Comparison of ENCODE assay signal across 8 mouse cellular contexts in genomic region chr1:86526116-86526788, GRCm38 (mm10). TPM values are rescaled to one million over a fixed set of nuclear protein-coding genes. Genes with fewer than 3 reads are reported as not detected.
DNase-seq lines count a peak whose midpoint lies in the region; ATAC-seq and TF ChIP-seq lines count a peak whose summit lies in the region.

TSS of gene Ptma (plus strand) at chr1:86526726.

- peaks cover 33% of the 10 kb centered on the region for H3K36me3 ChIP-seq in forebrain, embryonic 10.5 days (replicated peaks)
- peaks cover 18% of the 10 kb centered on the region for H3K36me3 ChIP-seq in heart, embryonic 15.5 days
- peaks cover 22% of the 10 kb centered on the region for H3K36me3 ChIP-seq in liver, embryonic 14.5 days (replicated peaks; ENCODE audit: control insufficient read depth, insufficient read depth, low read depth)
- H3K36me3 ChIP-seq in neural tube, embryonic 11.5 days (ENCODE audit: control insufficient read depth, insufficient read depth, low read length), result peaks cover 11% of the 10 kb centered on the region
- H3K36me3 ChIP-seq in stomach, postnatal 0 days (ENCODE audit: control insufficient read depth, insufficient read depth, low read length), result peaks cover 9% of the 10 kb centered on the region; the same call in 1 of the 2 replicates

- TF ChIP-seq CTCF in liver, embryonic 14.5 days (IDR thresholded peaks at IDR 0.05; ENCODE audit: low read depth), result no peak
- no peak; the same call in none of the 2 replicates for TF ChIP-seq CTCF in stomach, postnatal 0 days (IDR thresholded peaks at IDR 0.05; ENCODE audit: low read depth)

- H3K4me2 ChIP-seq in heart, embryonic 15.5 days, result peak within 1 kb of the TSS; percentile 86
- H3K4me2 ChIP-seq in liver, embryonic 14.5 days (ENCODE audit: low read depth), result peak within 1 kb of the TSS; percentile 100
- peak within 1 kb of the TSS; percentile 91 for H3K4me2 ChIP-seq in neural tube, embryonic 11.5 days (ENCODE audit: low read depth)
- H3K4me2 ChIP-seq in stomach, postnatal 0 days (replicated peaks; ENCODE audit: low read depth), result peak within 1 kb of the TSS; percentile 88

- H3K27ac ChIP-seq in forebrain, embryonic 10.5 days, result peak within 1 kb of the TSS; percentile 100
- peak within 1 kb of the TSS; percentile 99 for H3K27ac ChIP-seq in heart, embryonic 15.5 days
- H3K27ac ChIP-seq in liver, embryonic 14.5 days, result peak within 1 kb of the TSS; percentile 97
- peak within 1 kb of the TSS; percentile 99 for H3K27ac ChIP-seq in neural tube, embryonic 11.5 days (ENCODE audit: low read depth, low read length)
- peak within 1 kb of the TSS; percentile 100 for H3K27ac ChIP-seq in stomach, postnatal 0 days (replicated peaks)

- peak; percentile 92 for ATAC-seq in heart, embryonic 15.5 days (replicated peaks; ENCODE audit: insufficient number of reproducible peaks, insufficient read depth, low FRiP score, low read depth)
- ATAC-seq in liver, embryonic 14.5 days (ENCODE audit: insufficient read depth), result peak; percentile 84
- ATAC-seq in neural tube, embryonic 11.5 days (ENCODE audit: insufficient read depth, low FRiP score, low TSS enrichment), result peak; percentile 91
- peak; percentile 92 for ATAC-seq in stomach, postnatal 0 days (ENCODE audit: low FRiP score, low TSS enrichment)

- peak; percentile 99 for DNase-seq in CD8-positive naive resting alpha-beta T cell, adult 2 months (ENCODE audit: low read depth in 2 of 2, low spot score in 2 of 2)
- DNase-seq in c-Kit-positive CD71-negative TER-119-negative erythroid progenitor cells, embryonic 14.5 days (ENCODE audit: low read depth), result peak; percentile 93
- peak; percentile 100 for DNase-seq in forebrain, embryonic 10.5 days (ENCODE audit: extremely low spot score, low spot score)
- DNase-seq in kidney, postnatal 25 days, result peak; percentile 99 to 100
- DNase-seq in liver, embryonic 14.5 days (ENCODE audit: low read depth in 3 of 3, low spot score in 3 of 3), result peak; percentile 95
- DNase-seq in neural tube, embryonic 11.5 days (ENCODE audit: low spot score), result peak; percentile 100
- peak; percentile 97 for DNase-seq in stomach, postnatal 0 days (ENCODE audit: low spot score)

- peak within 1 kb of the TSS; percentile 96 for H3K9ac ChIP-seq in heart, embryonic 15.5 days
- peak within 1 kb of the TSS; percentile 100 for H3K9ac ChIP-seq in liver, embryonic 14.5 days (replicated peaks)
- H3K9ac ChIP-seq in neural tube, embryonic 11.5 days (ENCODE audit: low read length), result peak within 1 kb of the TSS; percentile 100
- H3K9ac ChIP-seq in stomach, postnatal 0 days (ENCODE audit: low read length), result peak within 1 kb of the TSS; percentile 100

- peak within 1 kb of the TSS; percentile 100 for H3K4me3 ChIP-seq in forebrain, embryonic 10.5 days
- peak within 1 kb of the TSS; percentile 91 for H3K4me3 ChIP-seq in heart, embryonic 15.5 days
- peak within 1 kb of the TSS; percentile 83 to 100 for H3K4me3 ChIP-seq in liver, embryonic 14.5 days (ENCODE audit: insufficient read depth in 1 of 2, low read depth in 2 of 2, low read length in 2 of 2)
- peak within 1 kb of the TSS; percentile 100 for H3K4me3 ChIP-seq in neural tube, embryonic 11.5 days (ENCODE audit: low read depth, low read length)
- peak within 1 kb of the TSS; percentile 98 for H3K4me3 ChIP-seq in stomach, postnatal 0 days (ENCODE audit: low read depth, low read length)

- under 1% methylated on average over 58 of the region's 63 CpGs for WGBS in forebrain, embryonic 10.5 days
- WGBS in heart, embryonic 15.5 days, result under 1% methylated on average over 56 of the region's 63 CpGs
- 0% methylated on average over 54 of the region's 63 CpGs for WGBS in liver, embryonic 14.5 days (ENCODE audit: insufficient replicate concordance)
- under 1% methylated on average over 44 of the region's 63 CpGs for WGBS in neural tube, embryonic 11.5 days
- under 1% methylated on average over 51 of the region's 63 CpGs for WGBS in stomach, postnatal 0 days

- peaks cover 7% of the 10 kb centered on the region for H3K27me3 ChIP-seq in forebrain, embryonic 10.5 days (ENCODE audit: poor library complexity, severe bottlenecking)
- no peaks in the 10 kb centered on the region for H3K27me3 ChIP-seq in heart, embryonic 15.5 days
- no peaks in the 10 kb centered on the region for H3K27me3 ChIP-seq in liver, embryonic 14.5 days (ENCODE audit: control insufficient read depth, insufficient read depth, low read length)
- no peaks in the 10 kb centered on the region for H3K27me3 ChIP-seq in neural tube, embryonic 11.5 days (ENCODE audit: control insufficient read depth, insufficient read depth, low read length)
- H3K27me3 ChIP-seq in stomach, postnatal 0 days (ENCODE audit: control insufficient read depth, insufficient read depth, low read length), result no peaks in the 10 kb centered on the region

- no peaks in the 10 kb centered on the region for H3K9me3 ChIP-seq in forebrain, embryonic 10.5 days
- H3K9me3 ChIP-seq in heart, embryonic 15.5 days (replicated peaks), result no peaks in the 10 kb centered on the region
- no peaks in the 10 kb centered on the region for H3K9me3 ChIP-seq in liver, embryonic 14.5 days (ENCODE audit: control insufficient read depth, low read length)
- no peaks in the 10 kb centered on the region for H3K9me3 ChIP-seq in neural tube, embryonic 11.5 days (ENCODE audit: control insufficient read depth, low read length)
- H3K9me3 ChIP-seq in stomach, postnatal 0 days (ENCODE audit: control insufficient read depth, low read length), result no peaks in the 10 kb centered on the region

- peak; percentile 39 for TF ChIP-seq EP300 in liver, embryonic 14.5 days (IDR thresholded peaks at IDR 0.05; ENCODE audit: low read depth)
- no peak for TF ChIP-seq EP300 in stomach, postnatal 0 days (optimal IDR thresholded peaks at IDR 0.05)

- peaks cover 59% of the 10 kb centered on the region for H3K4me1 ChIP-seq in forebrain, embryonic 10.5 days
- peaks cover 49% of the 10 kb centered on the region for H3K4me1 ChIP-seq in heart, embryonic 15.5 days (replicated peaks)
- H3K4me1 ChIP-seq in liver, embryonic 14.5 days (replicated peaks; ENCODE audit: control insufficient read depth in 2 of 2, insufficient read depth in 2 of 2, low read length in 1 of 2), result peaks cover 20 to 26% of the 10 kb centered on the region in 2 experiments
- H3K4me1 ChIP-seq in neural tube, embryonic 11.5 days (ENCODE audit: control insufficient read depth, insufficient read depth, low read length), result peaks cover 12% of the 10 kb centered on the region
- H3K4me1 ChIP-seq in stomach, postnatal 0 days (replicated peaks; ENCODE audit: control insufficient read depth, insufficient read depth), result peaks cover 4% of the 10 kb centered on the region

RNA-seq across cellular contexts. Expression of gene Ptma, which starts in this region (rescaled TPM):
- 2,941 and 3,273 TPM in 2 replicates for polyA plus RNA-seq in forebrain, embryonic 10.5 days (2016; fragmentation: Nextera tagmentation; extraction: Ambion mirVana)
- polyA plus RNA-seq in heart, embryonic 15.5 days (2015; fragmentation: Nextera tagmentation; extraction: Ambion mirVana), result 791 and 881 TPM in 2 replicates
- polyA plus RNA-seq in liver, embryonic 14.5 days (2012; rRNA removed), result 466 and 1,286 TPM in 2 replicates
- polyA plus RNA-seq in liver, embryonic 14.5 days (2014; fragmentation: Nextera tagmentation; extraction: Ambion mirVana), result 993 and 1,059 TPM in 2 replicates
- 2,926 and 3,268 TPM in 2 replicates for polyA plus RNA-seq in neural tube, embryonic 11.5 days (2014; fragmentation: Nextera tagmentation; extraction: Ambion mirVana)
- 1,436 and 1,585 TPM in 2 replicates for polyA plus RNA-seq in stomach, postnatal 0 days (2015; fragmentation: Nextera tagmentation; extraction: Ambion mirVana)

Comparison
In these comparisons a context has a peak if more than half of its experiments do, and no peak if none do; other contexts are left out.
1. Peak in every context shown above with its lines: DNase-seq, ATAC-seq, H3K4me3 ChIP-seq and H3K27ac ChIP-seq.